Mouse (Mus musculus) E14TG2a.4 (cell line): ENCODE data around the gene Rims3.

Experiments
- CTCF ChIP-seq: conservative IDR thresholded peaks from 2 replicates; pipeline ENCODE4 v1.5.1; 2014; ENCODE audit warnings: low read length
- NANOG ChIP-seq: IDR thresholded peaks from 2 replicates; pipeline ENCODE4 v1.6.1; 2014; ENCODE audit warnings: borderline replicate concordance, low read length, mixed read lengths
- POU5F1 ChIP-seq: IDR thresholded peaks from 2 replicates; pipeline ENCODE4 v1.6.1; 2014; ENCODE audit warnings: low read length, borderline replicate concordance

GRCm38 (mm10) chr4:120913861-120914260 is 59.2 kb downstream of the Rims3 start:
- TF ChIP-seq CTCF = no peak
- TF ChIP-seq NANOG = no peak
- no peak for TF ChIP-seq POU5F1
